Mouse (Mus musculus) cerebellum, adult 2 months (tissue): ENCODE data around the gene Rnaset2b.
"Not testable (repeated sequence)": the region's sequence is repeated elsewhere in the genome, so short reads cannot be mapped to it uniquely, and the experiment has no call there.

Experiments
- CTCF ChIP-seq: fragments of 200-500 bp; IDR thresholded peaks from 2 replicates; pipeline ENCODE4 v1.5.1; 2011; ENCODE audit warnings: low read depth, mild to moderate bottlenecking, control low read depth, low read length, moderate library complexity, borderline replicate concordance; ENCODE audit not compliant: insufficient read depth
- POLR2A ChIP-seq: fragments of 200-500 bp; IDR thresholded peaks from 2 replicates; pipeline ENCODE4 v1.6.1; 2011; ENCODE audit warnings: low read length, control low read depth, borderline replicate concordance; ENCODE audit not compliant: insufficient read depth

- TF ChIP-seq CTCF, POLR2A: not testable (repeated sequence)
Observed at GRCm38 (mm10) chr17:7008885-7009284, 38.5 kb downstream of the Rnaset2b start.
